Mouse (Mus musculus): ENCODE data around the gene Igdcc3. TPM values are rescaled to one million over a fixed set of nuclear protein-coding genes. Genes with fewer than 3 reads are reported as not detected.
"Not testable (repeated sequence)": the region's sequence is repeated elsewhere in the genome, so short reads cannot be mapped to it uniquely, and the experiment has no call there.

Gene Igdcc3
- polyA plus RNA-seq, 1 experiment from 2014 or later = not detected

DNA sequence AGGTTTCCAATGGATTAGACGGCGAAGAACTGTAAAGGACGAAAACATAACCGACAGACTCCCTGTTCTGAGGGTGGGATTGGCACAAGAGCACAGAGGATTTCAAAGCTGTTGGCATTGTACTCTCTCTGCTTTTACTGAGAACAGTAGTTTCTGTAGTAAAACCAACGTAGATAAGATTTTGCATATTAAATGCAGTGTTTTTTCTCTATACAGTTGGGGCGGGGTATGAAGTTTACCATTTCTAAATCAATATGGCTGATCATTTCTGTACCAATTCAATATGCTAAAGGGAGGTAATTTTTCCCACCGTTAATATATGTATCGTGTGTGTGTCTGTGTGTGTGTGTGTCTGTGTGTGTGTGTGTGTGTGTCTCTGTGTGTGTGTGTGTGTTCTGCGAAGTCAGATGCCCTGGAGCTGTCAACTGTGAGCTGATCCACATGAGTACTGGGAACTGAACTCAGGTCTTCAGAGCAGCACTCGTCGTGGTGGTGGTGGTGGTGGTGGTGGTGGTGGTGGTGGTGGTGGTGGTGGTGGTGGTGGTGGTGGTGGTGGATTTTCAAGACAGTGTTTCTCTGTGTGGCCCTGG is 61.3 kb downstream of the Igdcc3 start:
- CTCF ChIA-PET = no interaction called here
- ATAC-seq (no peak), DNase-seq (ENCODE audit: low read depth, low spot score) (no peak)
- no peak for TF ChIP-seq CTCF (IDR thresholded peaks at IDR 0.05)
- POLR2A ChIA-PET = interaction anchor here (1.4 kb wide), 1 partner anchor 12 kb away, joined by 4 read pairs; no protein-coding TSS in a partner anchor
- H3K27me3 ChIP-seq = no peaks in the 10 kb centered on the region
- in situ Hi-C loops (cut with MboI; ENCODE audit: low pct_unique_long_range_greater_than_20kb) = no loop called here

DNA sequence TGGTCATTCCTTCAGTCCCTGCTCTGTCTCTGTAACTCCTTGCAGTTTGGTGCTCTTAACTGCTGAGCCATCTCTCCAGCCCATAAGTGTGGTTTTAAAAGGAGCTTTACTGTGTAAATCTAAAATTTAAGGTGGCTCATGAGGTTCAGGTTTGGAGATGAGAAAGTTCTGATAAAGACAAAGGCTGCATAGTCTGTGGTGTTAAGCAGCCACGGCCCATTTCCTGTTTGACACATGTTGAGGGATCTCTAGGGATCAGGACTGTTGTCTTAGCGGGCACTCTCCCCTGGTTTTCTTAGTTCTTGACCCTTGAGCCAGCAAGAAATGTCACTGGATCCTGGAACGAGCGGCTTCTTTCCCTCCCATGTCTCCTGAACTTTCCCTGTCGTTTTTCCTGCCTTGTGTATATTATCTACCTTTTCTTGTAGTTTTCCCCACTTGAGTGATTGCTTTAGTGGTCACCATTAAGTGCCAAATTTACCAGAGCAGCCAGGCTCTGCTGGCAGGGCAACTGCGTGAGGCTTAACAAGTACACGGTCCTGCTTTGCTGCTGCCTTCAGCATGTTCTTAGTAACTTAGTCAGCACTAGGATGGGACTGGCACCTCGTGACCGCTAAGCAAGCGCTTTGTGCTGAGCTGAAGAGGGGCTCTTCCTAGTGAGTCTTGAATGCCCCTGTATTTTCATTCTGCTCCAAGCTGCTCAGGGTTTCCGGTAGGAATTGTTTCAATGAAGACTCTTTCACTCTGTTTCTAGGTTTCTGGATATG is 64.2 kb downstream of the Igdcc3 start:
- no peak for DNase-seq (ENCODE audit: low read depth, low spot score)
- CTCF ChIA-PET = no interaction called here
- no peak for TF ChIP-seq CTCF (IDR thresholded peaks at IDR 0.05)
- ATAC-seq = no peak
- POLR2A ChIA-PET = no interaction called here
- in situ Hi-C loops (cut with MboI; ENCODE audit: low pct_unique_long_range_greater_than_20kb) = no loop called here
- H3K27me3 ChIP-seq = no peaks in the 10 kb centered on the region

DNA sequence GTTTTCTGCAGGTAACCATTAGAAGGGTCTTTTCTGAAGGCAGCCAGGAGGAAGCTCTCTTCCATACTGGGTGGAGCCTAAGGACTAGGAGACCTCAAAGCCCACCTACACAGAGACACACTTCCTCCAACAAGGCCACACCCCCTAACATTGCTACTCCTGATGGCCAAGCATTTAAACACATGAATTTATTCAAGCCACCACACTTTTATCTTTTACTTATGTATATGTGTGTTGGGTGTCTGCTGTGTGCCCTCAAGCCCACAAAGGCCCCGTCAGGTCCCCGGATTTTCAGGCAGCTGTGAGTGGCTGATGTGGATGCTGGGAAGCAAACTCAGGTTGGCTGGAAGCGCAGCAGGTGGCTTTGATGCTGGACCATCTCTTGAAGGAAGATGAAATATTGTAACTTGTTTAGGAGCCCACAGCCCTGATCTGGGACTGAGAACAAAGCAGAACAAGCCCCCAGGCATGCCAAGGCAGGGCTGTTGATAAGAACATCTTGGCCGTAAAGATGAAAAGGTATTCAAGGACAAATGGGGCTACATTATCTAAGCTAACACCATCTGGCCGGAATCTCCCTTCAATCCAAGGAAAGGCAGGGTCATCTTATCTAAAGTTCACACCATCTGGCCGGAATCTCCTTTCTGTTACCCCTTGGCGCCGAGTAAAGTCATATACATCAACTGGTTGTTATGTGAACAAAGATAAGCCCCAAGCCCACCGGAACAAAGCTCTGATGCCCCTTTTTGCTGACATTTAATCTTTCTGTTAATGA is 66.2 kb downstream of the Igdcc3 start:
- POLR2A ChIA-PET; CTCF ChIA-PET; ATAC-seq; H3K27me3 ChIP-seq; DNase-seq (ENCODE audit: low read depth, low spot score); in situ Hi-C loops (cut with MboI; ENCODE audit: low pct_unique_long_range_greater_than_20kb): not testable (repeated sequence)

DNA sequence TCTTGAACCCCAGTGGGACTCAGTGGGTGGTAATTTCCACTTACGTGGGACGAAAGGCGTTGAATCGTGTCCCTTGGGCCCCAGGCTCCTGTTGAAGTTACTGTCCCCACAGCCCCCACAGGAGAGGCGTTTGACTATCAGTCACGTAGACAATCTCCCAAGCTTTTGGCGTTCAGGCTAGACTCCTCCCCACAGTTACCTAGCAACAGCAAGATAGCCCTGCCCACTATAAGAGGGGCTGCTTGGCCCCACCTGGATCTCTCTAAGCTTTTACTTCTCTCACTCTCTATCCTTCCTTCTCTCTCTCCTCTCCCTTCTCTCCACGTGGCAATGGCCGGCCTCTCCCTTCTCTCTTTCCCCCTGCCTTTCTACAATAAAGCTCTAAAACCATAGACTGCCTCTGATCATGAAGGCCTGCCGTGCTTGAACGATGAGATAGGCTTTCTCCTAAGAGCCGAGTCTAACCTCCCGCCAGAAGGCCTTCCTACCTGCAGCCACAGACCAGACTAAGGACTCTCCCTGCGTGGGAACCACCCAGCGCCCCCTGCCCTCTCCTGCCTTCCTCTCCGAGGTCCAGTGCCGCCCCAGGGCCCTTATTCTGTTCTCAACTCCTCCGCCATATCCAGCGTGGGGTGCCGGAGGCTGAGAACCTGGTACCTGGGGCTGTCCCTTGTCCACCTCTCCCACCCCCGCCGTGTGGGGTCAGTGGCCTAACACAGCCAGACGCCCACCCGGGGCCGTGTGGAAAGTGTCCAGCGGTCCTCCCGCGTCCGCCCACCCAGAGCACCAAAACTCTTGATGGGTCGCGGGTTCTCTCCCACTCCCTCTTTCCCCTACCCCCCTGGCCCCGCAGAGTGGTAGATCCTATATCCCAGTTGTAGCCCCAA is 67.5 kb downstream of the Igdcc3 start:
- POLR2A ChIA-PET = no interaction called here
- no peaks in the 10 kb centered on the region for H3K27me3 ChIP-seq
- no peak for ATAC-seq
- CTCF ChIA-PET = no interaction called here
- no peak for DNase-seq (ENCODE audit: low read depth, low spot score)
- TF ChIP-seq CTCF (IDR thresholded peaks at IDR 0.05) = no peak
- in situ Hi-C loops (cut with MboI; ENCODE audit: low pct_unique_long_range_greater_than_20kb) = no loop called here

DNA sequence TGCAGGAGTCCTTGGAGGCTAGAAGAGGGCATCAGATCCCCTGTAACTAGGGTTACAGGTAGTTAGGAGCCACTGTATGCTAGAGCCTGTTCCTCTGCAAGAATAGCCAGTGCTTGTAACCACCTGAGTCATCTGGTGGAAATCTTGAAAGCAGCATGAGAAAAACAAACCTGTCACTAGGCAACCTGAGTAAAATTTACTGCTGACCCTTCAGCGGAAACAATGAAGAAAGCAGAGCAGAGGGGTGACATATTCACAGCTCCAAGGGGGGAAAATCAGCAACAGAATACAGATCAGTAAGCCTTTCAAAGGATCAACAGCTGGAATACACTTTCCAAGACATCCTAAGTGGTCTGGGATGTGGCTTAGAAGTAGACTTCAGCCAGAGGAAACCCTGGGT is 70.6 kb downstream of the Igdcc3 start:
- ChIA-PET POLR2A (no interaction called here), CTCF (no interaction called here)
- H3K27me3 ChIP-seq = no peaks in the 10 kb centered on the region
- ATAC-seq = no peak
- in situ Hi-C loops (cut with MboI; ENCODE audit: low pct_unique_long_range_greater_than_20kb) = no loop called here
- no peak for TF ChIP-seq CTCF (IDR thresholded peaks at IDR 0.05)
- no peak for DNase-seq (ENCODE audit: low read depth, low spot score)

DNA sequence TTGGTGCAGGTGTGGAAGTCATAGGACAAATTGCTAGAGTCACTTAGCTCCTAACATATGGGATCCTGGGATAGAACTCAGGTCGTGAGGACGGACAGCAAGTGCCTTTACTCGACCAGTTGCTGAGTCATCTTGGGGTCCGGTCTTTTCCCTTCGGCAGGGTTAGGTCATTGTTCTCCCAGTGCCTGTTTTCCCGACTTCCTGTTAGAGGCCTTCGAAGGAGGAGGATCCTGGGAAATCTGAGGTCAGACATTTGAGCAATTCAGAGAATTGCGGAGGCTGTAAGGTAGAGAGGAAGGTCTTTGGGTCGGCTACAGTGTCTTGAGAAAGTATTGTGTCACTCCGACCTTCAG is 73.4 kb downstream of the Igdcc3 start:
- in situ Hi-C loops (cut with MboI; ENCODE audit: low pct_unique_long_range_greater_than_20kb) = no loop called here
- POLR2A ChIA-PET = interaction anchor here (0.8 to 1.3 kb wide), 4 partner anchors 13 to 78 kb away, joined by 3 to 4 read pairs (median 4); no protein-coding TSS in a partner anchor
- DNase-seq (ENCODE audit: low read depth, low spot score) = no peak
- CTCF ChIA-PET = interaction anchor here (1.2 to 2.2 kb wide), 2 partner anchors 11 to 18 kb away, joined by 3 to 10 read pairs; no protein-coding TSS in a partner anchor
- H3K27me3 ChIP-seq = no peaks in the 10 kb centered on the region
- ATAC-seq = peak; percentile 17
- no peak for TF ChIP-seq CTCF (IDR thresholded peaks at IDR 0.05)

DNA sequence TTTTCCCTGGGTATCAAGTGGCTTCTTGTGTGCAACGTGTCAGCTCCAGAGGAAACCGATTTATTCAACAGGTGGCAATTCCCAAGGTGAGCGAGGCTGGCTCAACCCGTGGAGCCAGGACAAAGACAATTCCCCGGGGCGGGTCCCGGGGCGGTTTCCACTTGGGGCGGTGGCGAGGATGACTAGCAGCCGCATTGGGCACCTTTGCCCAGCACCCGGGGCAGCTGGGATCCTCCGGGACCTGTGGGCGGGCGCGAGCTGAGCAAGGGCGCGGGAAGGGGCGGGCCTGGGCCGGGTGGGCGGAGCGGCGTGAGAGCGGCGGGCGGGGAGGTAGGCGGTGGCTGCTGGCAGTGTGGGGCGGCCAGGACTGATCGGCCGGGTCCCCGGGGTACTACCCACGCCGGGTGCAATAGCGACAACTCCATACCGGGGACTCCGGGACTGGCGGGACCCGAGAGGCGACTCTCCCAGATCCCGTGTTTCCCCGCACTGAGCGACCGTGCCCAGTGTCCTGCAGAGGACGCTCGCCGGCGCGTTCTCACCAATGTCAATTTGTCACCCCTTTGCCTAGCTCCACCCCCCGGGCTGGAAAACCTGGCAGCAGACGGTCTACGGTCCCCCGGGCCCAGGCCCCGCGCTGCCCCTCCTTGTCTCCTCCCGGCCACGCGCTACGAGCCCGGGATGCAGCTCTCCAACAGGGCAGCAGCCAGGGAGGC is 73.9 kb downstream of the Igdcc3 start:
- in situ Hi-C loops (cut with MboI; ENCODE audit: low pct_unique_long_range_greater_than_20kb) = no loop called here
- no peaks in the 10 kb centered on the region for H3K27me3 ChIP-seq
- DNase-seq (ENCODE audit: low read depth, low spot score) = no peak
- ChIA-PET CTCF (interaction anchor here (1.1 to 2.2 kb wide), 4 partner anchors 11 to 18 kb away, joined by 3 to 10 read pairs (median 4); no protein-coding TSS in a partner anchor), POLR2A (interaction anchor here (0.8 to 1.3 kb wide), 4 partner anchors 13 to 78 kb away, joined by 3 to 4 read pairs (median 4); no protein-coding TSS in a partner anchor)
- TF ChIP-seq CTCF (IDR thresholded peaks at IDR 0.05) = peak; percentile 80
- peak; percentile 93 for ATAC-seq

DNA sequence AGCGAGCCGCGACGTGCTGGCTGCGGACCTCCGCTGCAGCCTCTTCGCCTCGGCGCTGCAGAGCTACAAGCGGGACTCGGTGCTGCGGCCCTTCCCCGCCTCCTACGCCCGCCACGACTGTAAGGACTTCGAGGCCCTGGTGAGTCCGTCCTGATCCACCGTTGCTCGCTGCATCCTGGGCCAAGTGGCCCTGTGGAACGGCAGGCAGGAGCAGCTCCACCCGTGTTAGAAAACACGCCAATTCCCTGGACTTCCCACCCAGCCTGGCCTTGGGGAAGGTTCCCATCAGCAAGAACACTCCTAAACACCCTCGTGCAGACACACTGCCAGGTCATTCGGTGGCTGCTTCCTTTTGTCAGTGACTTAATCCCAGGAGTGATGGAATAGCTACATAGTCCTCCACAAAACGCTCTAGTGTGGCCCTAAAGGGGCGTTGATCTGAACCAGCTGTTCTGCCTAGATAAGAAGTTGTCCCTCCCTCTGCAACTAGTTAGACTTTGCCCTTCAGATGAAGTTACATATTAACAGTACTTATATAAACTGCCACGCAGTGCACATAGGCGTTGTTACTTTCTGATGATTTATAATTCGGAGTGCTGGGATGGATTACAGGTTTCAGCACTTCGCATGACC is 74.6 kb downstream of the Igdcc3 start:
- in situ Hi-C loops (cut with MboI; ENCODE audit: low pct_unique_long_range_greater_than_20kb) = no loop called here
- TF ChIP-seq CTCF (IDR thresholded peaks at IDR 0.05) = no peak
- no peak for ATAC-seq
- no peak for DNase-seq (ENCODE audit: low read depth, low spot score)
- ChIA-PET CTCF (interaction anchor here (0.8 to 2.2 kb wide), 4 partner anchors 11 to 19 kb away, joined by 3 to 10 read pairs (median 4); no protein-coding TSS in a partner anchor), POLR2A (no interaction called here)
- H3K27me3 ChIP-seq = no peaks in the 10 kb centered on the region

DNA sequence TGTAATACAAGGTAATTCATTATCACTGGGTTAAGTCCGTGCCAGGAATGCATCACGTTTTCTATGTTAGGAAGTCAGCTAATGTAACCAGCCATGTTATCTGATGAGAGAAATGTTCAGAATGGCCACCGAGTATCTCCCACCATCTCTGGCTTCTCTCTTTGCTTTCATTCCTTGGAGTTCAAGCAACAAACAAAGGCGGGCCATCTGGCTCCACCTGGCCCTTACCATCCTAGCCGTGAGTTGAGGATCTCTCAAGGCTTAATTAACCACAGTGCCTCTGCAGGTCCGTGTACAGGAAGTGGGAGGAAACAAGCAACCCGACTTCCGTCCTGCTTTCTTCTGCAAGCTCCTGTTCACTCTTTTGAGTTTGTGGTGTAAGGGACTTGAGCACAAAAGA is 76.0 kb downstream of the Igdcc3 start:
- in situ Hi-C loops (cut with MboI; ENCODE audit: low pct_unique_long_range_greater_than_20kb) = no loop called here
- no peak for TF ChIP-seq CTCF (IDR thresholded peaks at IDR 0.05)
- CTCF ChIA-PET = no interaction called here
- POLR2A ChIA-PET = no interaction called here
- ATAC-seq (no peak), DNase-seq (ENCODE audit: low read depth, low spot score) (no peak)
- no peaks in the 10 kb centered on the region for H3K27me3 ChIP-seq
